Mouse (Mus musculus): ENCODE data around the gene Simc1. TPM values are rescaled to one million over a fixed set of nuclear protein-coding genes. Genes with fewer than 3 reads are reported as not detected.
A peak's percentile ranks its signal among the peaks of the same experiment; 100 is the strongest.
"Not testable (repeated sequence)": the region's sequence is repeated elsewhere in the genome, so short reads cannot be mapped to it uniquely, and the experiment has no call there.

The Simc1 gene
- polyA plus RNA-seq, 1 experiment from 2014 or later: 1.5 TPM

- WGBS (ENCODE audit: insufficient replicate concordance): 34% methylated on average over 3 of the region's 3 CpGs
- H3K4me1 ChIP-seq (ENCODE audit: control insufficient read depth, low read depth, low read length): no peaks in the 10 kb centered on the region
- no peak overlapping the region for H3K4me2 ChIP-seq (ENCODE audit: low read depth, low read length)
- H3K36me3 ChIP-seq (ENCODE audit: control insufficient read depth, insufficient read depth): no peaks in the 10 kb centered on the region
- no peak overlapping the region for H3K27ac ChIP-seq (ENCODE audit: low read length)
- H3K9me3 ChIP-seq (replicated peaks; ENCODE audit: control insufficient read depth, low read length): no peaks in the 10 kb centered on the region
- H3K4me3 ChIP-seq (ENCODE audit: low read depth, low read length): no peak overlapping the region
- H3K27me3 ChIP-seq (ENCODE audit: control insufficient read depth, insufficient read depth, low read depth, low read length): no peaks in the 10 kb centered on the region
- no peak overlapping the region for H3K9ac ChIP-seq (ENCODE audit: low read depth, low read length)
- no peak for ATAC-seq (ENCODE audit: low read depth)
Measured at GRCm38 (mm10) chr13:54479286-54479685, 24.3 kb upstream of the Simc1 start.

GRCm38 (mm10) chr13:54481498-54481897, 22.1 kb upstream of the Simc1 start:
- WGBS (ENCODE audit: insufficient replicate concordance): 71% methylated on average over 14 of the region's 14 CpGs
- ATAC-seq (ENCODE audit: low read depth): no peak

GRCm38 (mm10) chr13:54490411-54490810, 13.2 kb upstream of the Simc1 start:
- Histone ChIP-seq H3K36me3 (ENCODE audit: control insufficient read depth, insufficient read depth) (no peaks in the 10 kb centered on the region), H3K4me1 (ENCODE audit: control insufficient read depth, low read depth, low read length) (no peaks in the 10 kb centered on the region), H3K4me3 (ENCODE audit: low read depth, low read length) (no peak overlapping the region), H3K9me3 (replicated peaks; ENCODE audit: control insufficient read depth, low read length) (no peaks in the 10 kb centered on the region), H3K4me2 (ENCODE audit: low read depth, low read length) (no peak overlapping the region), H3K27ac (ENCODE audit: low read length) (no peak overlapping the region), H3K27me3 (ENCODE audit: control insufficient read depth, insufficient read depth, low read depth, low read length) (0 out of 2 replicates have a peak, but pooled peaks cover 2% of the 10 kb centered on the region), H3K9ac (ENCODE audit: low read depth, low read length) (no peak overlapping the region)
- 66% methylated on average over 5 of the region's 5 CpGs for WGBS (ENCODE audit: insufficient replicate concordance)
- ATAC-seq (ENCODE audit: low read depth): no peak

More at GRCm38 (mm10) chr13:54481498-54481897, 22.1 kb upstream of the Simc1 start:
- no peaks in the 10 kb centered on the region for H3K4me1 ChIP-seq (ENCODE audit: control insufficient read depth, low read depth, low read length)
- no peak overlapping the region for H3K9ac ChIP-seq (ENCODE audit: low read depth, low read length)
- H3K4me2 ChIP-seq (ENCODE audit: low read depth, low read length): no peak overlapping the region
- no peaks in the 10 kb centered on the region for H3K27me3 ChIP-seq (ENCODE audit: control insufficient read depth, insufficient read depth, low read depth, low read length)
- no peak overlapping the region for H3K4me3 ChIP-seq (ENCODE audit: low read depth, low read length)
- H3K27ac ChIP-seq (ENCODE audit: low read length): no peak overlapping the region
- no peaks in the 10 kb centered on the region for H3K9me3 ChIP-seq (replicated peaks; ENCODE audit: control insufficient read depth, low read length)
- no peaks in the 10 kb centered on the region for H3K36me3 ChIP-seq (ENCODE audit: control insufficient read depth, insufficient read depth)

- no peaks in the 10 kb centered on the region for H3K36me3 ChIP-seq (ENCODE audit: control insufficient read depth, insufficient read depth)
- no peak overlapping the region for H3K4me2 ChIP-seq (ENCODE audit: low read depth, low read length)
- no peak overlapping the region for H3K4me3 ChIP-seq (ENCODE audit: low read depth, low read length)
- no peaks in the 10 kb centered on the region for H3K4me1 ChIP-seq (ENCODE audit: control insufficient read depth, low read depth, low read length)
- ATAC-seq (ENCODE audit: low read depth): no peak
- WGBS (ENCODE audit: insufficient replicate concordance): 73% methylated on average over 6 of the region's 6 CpGs
- H3K27ac ChIP-seq (ENCODE audit: low read length): no peak overlapping the region
- H3K9me3 ChIP-seq (replicated peaks; ENCODE audit: control insufficient read depth, low read length): no peaks in the 10 kb centered on the region
- no peak overlapping the region for H3K9ac ChIP-seq (ENCODE audit: low read depth, low read length)
- 0 out of 2 replicates have a peak, but pooled peaks cover 2% of the 10 kb centered on the region for H3K27me3 ChIP-seq (ENCODE audit: control insufficient read depth, insufficient read depth, low read depth, low read length)
Measured at GRCm38 (mm10) chr13:54491381-54491780, 12.2 kb upstream of the Simc1 start.

GRCm38 (mm10) chr13:54499551-54499950, 4.0 kb upstream of the Simc1 start:
- not testable (repeated sequence) for H3K4me3 ChIP-seq (ENCODE audit: low read depth, low read length); ATAC-seq (ENCODE audit: low read depth); H3K4me2 ChIP-seq (ENCODE audit: low read depth, low read length); H3K9me3 ChIP-seq (replicated peaks; ENCODE audit: control insufficient read depth, low read length); H3K9ac ChIP-seq (ENCODE audit: low read depth, low read length); H3K36me3 ChIP-seq (ENCODE audit: control insufficient read depth, insufficient read depth); H3K27me3 ChIP-seq (ENCODE audit: control insufficient read depth, insufficient read depth, low read depth, low read length); H3K27ac ChIP-seq (ENCODE audit: low read length)
- peaks cover 15% of the 10 kb centered on the region for H3K4me1 ChIP-seq (ENCODE audit: control insufficient read depth, low read depth, low read length)
- whole genome bisulfite sequencing (ENCODE audit: insufficient replicate concordance): 70% methylated on average over 7 of the region's 7 CpGs

- no peak overlapping the region for H3K4me3 ChIP-seq (ENCODE audit: low read depth, low read length)
- no peak overlapping the region for H3K9ac ChIP-seq (ENCODE audit: low read depth, low read length)
- no peaks in the 10 kb centered on the region for H3K36me3 ChIP-seq (ENCODE audit: control insufficient read depth, insufficient read depth)
- H3K27me3 ChIP-seq (ENCODE audit: control insufficient read depth, insufficient read depth, low read depth, low read length): peaks cover 7% of the 10 kb centered on the region
- 68% methylated on average over 2 of the region's 2 CpGs for WGBS (ENCODE audit: insufficient replicate concordance)
- H3K4me1 ChIP-seq (ENCODE audit: control insufficient read depth, low read depth, low read length): peaks cover 20% of the 10 kb centered on the region
- ATAC-seq (ENCODE audit: low read depth): no peak
- no peak overlapping the region for H3K27ac ChIP-seq (ENCODE audit: low read length)
- no peaks in the 10 kb centered on the region for H3K9me3 ChIP-seq (replicated peaks; ENCODE audit: control insufficient read depth, low read length)
- H3K4me2 ChIP-seq (ENCODE audit: low read depth, low read length): no peak overlapping the region
Measured at GRCm38 (mm10) chr13:54501352-54501751, 2.2 kb upstream of the Simc1 start.

- Histone ChIP-seq H3K27me3 (ENCODE audit: control insufficient read depth, insufficient read depth, low read depth, low read length) (peaks cover 7% of the 10 kb centered on the region), H3K36me3 (ENCODE audit: control insufficient read depth, insufficient read depth) (no peaks in the 10 kb centered on the region), H3K4me2 (ENCODE audit: low read depth, low read length) (no peak overlapping the region), H3K4me3 (ENCODE audit: low read depth, low read length) (no peak overlapping the region), H3K4me1 (ENCODE audit: control insufficient read depth, low read depth, low read length) (peaks cover 20% of the 10 kb centered on the region), H3K9ac (ENCODE audit: low read depth, low read length) (no peak overlapping the region), H3K9me3 (replicated peaks; ENCODE audit: control insufficient read depth, low read length) (no peaks in the 10 kb centered on the region), H3K27ac (ENCODE audit: low read length) (no peak overlapping the region)
- WGBS (ENCODE audit: insufficient replicate concordance): 15% methylated on average over 3 of the region's 3 CpGs
- ATAC-seq (ENCODE audit: low read depth): no peak
Measured at GRCm38 (mm10) chr13:54501957-54502690, 1.5 kb upstream of the Simc1 start.

GRCm38 (mm10) chr13:54503278-54503603, 338 bp upstream of the Simc1 start:
- peak overlapping the region; percentile 100 for H3K4me2 ChIP-seq (ENCODE audit: low read depth, low read length)
- H3K4me1 ChIP-seq (ENCODE audit: control insufficient read depth, low read depth, low read length): peaks cover 20% of the 10 kb centered on the region
- peak; percentile 10; the same call in 1 of the 2 replicates for ATAC-seq (ENCODE audit: low read depth)
- H3K9me3 ChIP-seq (replicated peaks; ENCODE audit: control insufficient read depth, low read length): no peaks in the 10 kb centered on the region
- no peak overlapping the region for H3K27ac ChIP-seq (ENCODE audit: low read length)
- H3K9ac ChIP-seq (ENCODE audit: low read depth, low read length): peak overlapping the region; percentile 64
- H3K36me3 ChIP-seq (ENCODE audit: control insufficient read depth, insufficient read depth): no peaks in the 10 kb centered on the region
- peaks cover 7% of the 10 kb centered on the region for H3K27me3 ChIP-seq (ENCODE audit: control insufficient read depth, insufficient read depth, low read depth, low read length)
- H3K4me3 ChIP-seq (ENCODE audit: low read depth, low read length): peak overlapping the region; percentile 69
- 2% methylated on average over 14 of the region's 14 CpGs for WGBS (ENCODE audit: insufficient replicate concordance)

- ATAC-seq (ENCODE audit: low read depth): no peak
- peak overlapping the region; percentile 76 for H3K9ac ChIP-seq (ENCODE audit: low read depth, low read length)
- peak overlapping the region; percentile 100 for H3K4me2 ChIP-seq (ENCODE audit: low read depth, low read length)
- WGBS (ENCODE audit: insufficient replicate concordance): 40% methylated on average over 7 of the region's 7 CpGs
- H3K27ac ChIP-seq (ENCODE audit: low read length): no peak overlapping the region
- H3K4me1 ChIP-seq (ENCODE audit: control insufficient read depth, low read depth, low read length): peaks cover 20% of the 10 kb centered on the region
- H3K36me3 ChIP-seq (ENCODE audit: control insufficient read depth, insufficient read depth): no peaks in the 10 kb centered on the region
- H3K4me3 ChIP-seq (ENCODE audit: low read depth, low read length): peak overlapping the region; percentile 69
- H3K9me3 ChIP-seq (replicated peaks; ENCODE audit: control insufficient read depth, low read length): no peaks in the 10 kb centered on the region
- peaks cover 7% of the 10 kb centered on the region for H3K27me3 ChIP-seq (ENCODE audit: control insufficient read depth, insufficient read depth, low read depth, low read length)
Measured at GRCm38 (mm10) chr13:54504611-54505260, 1.2 kb downstream of the Simc1 start.
